Mouse (Mus musculus) layer of hippocampus, adult 9-11 months (tissue): Measurements from ENCODE around the gene Mdn1.

Source experiments
- DNase-seq: peaks from one replicate; pipeline ENCODE4 v3.0.0; 2022

Mdn1 gene

GRCm38 (mm10) chr4:32656918-32657662 lies at the start of gene Mdn1:
Mdn1 (plus strand) TSS chr4:32657119.
- DNase-seq: peak; percentile 95

- peak; percentile 100 for DNase-seq
Measured at GRCm38 (mm10) chr4:32615034-32615881, 41.7 kb upstream of the Mdn1 start, which contains the start of gene Casp8ap2. Casp8ap2 (plus strand) TSS chr4:32615451.

- no peak for DNase-seq
Measured at GRCm38 (mm10) chr4:32621637-32622036, 35.3 kb upstream of the Mdn1 start.

- DNase-seq: no peak
Measured at GRCm38 (mm10) chr4:32651669-32652068, 5.2 kb upstream of the Mdn1 start.

GRCm38 (mm10) chr4:32656146-32656904 lies 594 bp upstream of the Mdn1 start:
- peak; percentile 9 for DNase-seq

- DNase-seq: no peak
Measured at GRCm38 (mm10) chr4:32665843-32666242, 8.9 kb downstream of the Mdn1 start.

- DNase-seq: no peak
Measured at GRCm38 (mm10) chr4:32668291-32668690, 11.4 kb downstream of the Mdn1 start.

GRCm38 (mm10) chr4:32669825-32670224 lies 12.9 kb downstream of the Mdn1 start:
- DNase-seq: no peak

GRCm38 (mm10) chr4:32674025-32674424 lies 17.1 kb downstream of the Mdn1 start:
- DNase-seq: no peak

GRCm38 (mm10) chr4:32677471-32677870 lies 20.6 kb downstream of the Mdn1 start:
- DNase-seq: no peak

GRCm38 (mm10) chr4:32680843-32681242 lies 23.9 kb downstream of the Mdn1 start:
- DNase-seq: no peak

GRCm38 (mm10) chr4:32682471-32682870 lies 25.6 kb downstream of the Mdn1 start:
- no peak for DNase-seq

GRCm38 (mm10) chr4:32683061-32683582 lies 26.2 kb downstream of the Mdn1 start:
- no peak for DNase-seq

GRCm38 (mm10) chr4:32717733-32718132 lies 60.8 kb downstream of the Mdn1 start:
- DNase-seq: no peak

- no peak for DNase-seq
Measured at GRCm38 (mm10) chr4:32745394-32745793, 88.5 kb downstream of the Mdn1 start.

GRCm38 (mm10) chr4:32748396-32748795 lies 91.5 kb downstream of the Mdn1 start:
- no peak for DNase-seq

GRCm38 (mm10) chr4:32750711-32751110 lies 93.8 kb downstream of the Mdn1 start:
- DNase-seq: peak; percentile 68

- DNase-seq: peak; percentile 22
Measured at GRCm38 (mm10) chr4:32757430-32757829, 100.5 kb downstream of the Mdn1 start.

GRCm38 (mm10) chr4:32767471-32767870 lies 110.6 kb downstream of the Mdn1 start:
- no peak for DNase-seq

- no peak for DNase-seq
Measured at GRCm38 (mm10) chr4:32768046-32768445, 111.1 kb downstream of the Mdn1 start.

- DNase-seq: no peak
Measured at GRCm38 (mm10) chr4:32770284-32770810, 113.4 kb downstream of the Mdn1 start.

- DNase-seq: no peak
Measured at GRCm38 (mm10) chr4:32779996-32780395, 123.1 kb downstream of the Mdn1 start.

GRCm38 (mm10) chr4:32787110-32787509 lies 130.2 kb downstream of the Mdn1 start:
- no peak for DNase-seq
